Mouse (Mus musculus) intestine, embryonic 14.5 days (tissue): Measurements from ENCODE around the gene Klrb1f. TPM values are rescaled to one million over a fixed set of nuclear protein-coding genes. Genes with fewer than 3 reads are reported as not detected.

Experiments used
- ATAC-seq: fragments of 200-750 bp; cut with Nextera tagmentation; replicated peaks from 2 replicates; pipeline ENCODE4 v1.8.0; 2017; ENCODE audit warnings: low read depth, moderate number of reproducible peaks, moderate TSS enrichment, moderate library complexity; ENCODE audit not compliant: low FRiP score, low TSS enrichment
- DNase-seq: peaks from one replicate; pipeline ENCODE4 v3.0.0-alpha.2; 2018; ENCODE audit warnings: low spot score
- H3K27ac ChIP-seq: fragments of 300-500 bp; sonication (generic); 2 replicates; pipeline ENCODE4 v1.5.1; 2014; ENCODE audit warnings: low read depth, mild to moderate bottlenecking, control low read depth
- H3K27me3 ChIP-seq: fragments of 300-500 bp; sonication (generic); replicated peaks from 2 replicates; pipeline ENCODE4 v1.6.1; 2014; ENCODE audit warnings: low read length, control low read depth; ENCODE audit not compliant: control insufficient read depth, insufficient read depth
- H3K36me3 ChIP-seq: fragments of 300-500 bp; sonication (generic); 2 replicates; pipeline ENCODE4 v1.6.1; 2014; ENCODE audit warnings: low read length, control low read depth; ENCODE audit not compliant: control insufficient read depth, insufficient read depth
- H3K4me1 ChIP-seq: fragments of 300-500 bp; sonication (generic); replicated peaks from 2 replicates; pipeline ENCODE4 v1.6.1; 2014; ENCODE audit warnings: low read length, control low read depth, mixed read lengths; ENCODE audit not compliant: control insufficient read depth, insufficient read depth
- H3K4me2 ChIP-seq: fragments of 300-500 bp; sonication (generic); 2 replicates; pipeline ENCODE4 v1.6.1; 2014; ENCODE audit warnings: low read length
- H3K4me3 ChIP-seq: fragments of 300-500 bp; sonication (generic); 2 replicates; pipeline ENCODE4 v1.5.1; 2014; ENCODE audit warnings: low read depth, low read length, control low read depth, mixed read lengths
- H3K9ac ChIP-seq: fragments of 300-500 bp; sonication (generic); 2 replicates; pipeline ENCODE4 v1.6.1; 2014; ENCODE audit warnings: mild to moderate bottlenecking, low read length
- H3K9me3 ChIP-seq: fragments of 300-500 bp; sonication (generic); 2 replicates; pipeline ENCODE4 v1.6.1; 2016; ENCODE audit warnings: low read length, control low read depth; ENCODE audit not compliant: control insufficient read depth
- WGBS: fragments of 180-500 bp; shearing (Covaris S2); extraction: QIAGEN DNeasy Blood & Tissue Kit; methylation state at CpG from one replicate; pipeline ENCODE4 v1.1.7; 2014; 5-methylcytosine and 5-hydroxymethylcytosine counted together
- polyA plus RNA-seq: library from polyadenylated mRNA; unstranded; fragments of >200 nt; fragmentation: Nextera tagmentation; extraction: Ambion mirVana; gene quantifications from 2 replicates; pipeline ENCODE4 v1.2.1, GENCODE M21; 2014

The Klrb1f gene
- polyA plus RNA-seq, 1 experiment from 2014 or later: 0.38 TPM

GRCm38 (mm10) chr6:129012966-129013365 is 32.7 kb upstream of the Klrb1f start:
- Histone ChIP-seq H3K9me3 (no peaks in the 10 kb centered on the region), H3K36me3 (no peaks in the 10 kb centered on the region), H3K4me3 (no peak overlapping the region), H3K4me2 (no peak overlapping the region), H3K27me3 (no peaks in the 10 kb centered on the region), H3K9ac (no peak overlapping the region), H3K27ac (no peak overlapping the region), H3K4me1 (no peaks in the 10 kb centered on the region)
- 56% methylated on average over 1 of the region's 1 CpGs for WGBS
- DNase-seq: no peak
- no peak for ATAC-seq

GRCm38 (mm10) chr6:129013762-129014276 is 31.9 kb upstream of the Klrb1f start:
- Histone ChIP-seq H3K4me2 (no peak overlapping the region), H3K9ac (no peak overlapping the region), H3K27me3 (no peaks in the 10 kb centered on the region), H3K9me3 (no peaks in the 10 kb centered on the region), H3K4me3 (no peak overlapping the region), H3K27ac (no peak overlapping the region), H3K36me3 (no peaks in the 10 kb centered on the region), H3K4me1 (no peaks in the 10 kb centered on the region)
- no peak for ATAC-seq
- DNase-seq: no peak
- WGBS: 69% methylated on average over 5 of the region's 5 CpGs

GRCm38 (mm10) chr6:129014399-129014798 is 31.3 kb upstream of the Klrb1f start:
- Histone ChIP-seq H3K9ac (no peak overlapping the region), H3K9me3 (no peaks in the 10 kb centered on the region), H3K4me1 (no peaks in the 10 kb centered on the region), H3K36me3 (no peaks in the 10 kb centered on the region), H3K4me2 (no peak overlapping the region), H3K27me3 (no peaks in the 10 kb centered on the region), H3K4me3 (no peak overlapping the region), H3K27ac (no peak overlapping the region)
- DNase-seq: no peak
- 82% methylated on average over 1 of the region's 1 CpGs for WGBS
- no peak for ATAC-seq

GRCm38 (mm10) chr6:129027451-129028248 is 18.1 kb upstream of the Klrb1f start:
- whole genome bisulfite sequencing: 85% methylated on average over 8 of the region's 8 CpGs
- no peaks in the 10 kb centered on the region for H3K9me3 ChIP-seq
- no peaks in the 10 kb centered on the region for H3K27me3 ChIP-seq
- ATAC-seq: no peak
- DNase-seq: no peak
- H3K4me1 ChIP-seq: no peaks in the 10 kb centered on the region
- no peak overlapping the region for H3K9ac ChIP-seq
- no peak overlapping the region for H3K4me3 ChIP-seq
- H3K4me2 ChIP-seq: no peak overlapping the region
- no peaks in the 10 kb centered on the region for H3K36me3 ChIP-seq
- H3K27ac ChIP-seq: no peak overlapping the region

- H3K9me3 ChIP-seq: no peaks in the 10 kb centered on the region
- DNase-seq (no peak), ATAC-seq (no peak)
- no peak overlapping the region for H3K27ac ChIP-seq
- H3K4me3 ChIP-seq: no peak overlapping the region
- no peak overlapping the region for H3K9ac ChIP-seq
- 56% methylated on average over 6 of the region's 6 CpGs for WGBS
- no peaks in the 10 kb centered on the region for H3K27me3 ChIP-seq
- H3K4me2 ChIP-seq: no peak overlapping the region
- H3K4me1 ChIP-seq: no peaks in the 10 kb centered on the region
- H3K36me3 ChIP-seq: no peaks in the 10 kb centered on the region
Observed at GRCm38 (mm10) chr6:129030175-129030824, 15.4 kb upstream of the Klrb1f start.

GRCm38 (mm10) chr6:129030964-129031363 is 14.7 kb upstream of the Klrb1f start:
- Histone ChIP-seq H3K4me3 (no peak overlapping the region), H3K4me2 (no peak overlapping the region), H3K27ac (no peak overlapping the region), H3K9me3 (no peaks in the 10 kb centered on the region), H3K4me1 (no peaks in the 10 kb centered on the region), H3K27me3 (no peaks in the 10 kb centered on the region), H3K9ac (no peak overlapping the region), H3K36me3 (no peaks in the 10 kb centered on the region)
- DNase-seq: no peak
- WGBS: 84% methylated on average over 2 of the region's 2 CpGs
- no peak for ATAC-seq

GRCm38 (mm10) chr6:129033397-129033796 is 12.3 kb upstream of the Klrb1f start:
- no peak overlapping the region for H3K27ac ChIP-seq
- DNase-seq: no peak
- ATAC-seq: no peak
- no peak overlapping the region for H3K4me3 ChIP-seq
- no peaks in the 10 kb centered on the region for H3K4me1 ChIP-seq
- H3K9me3 ChIP-seq: no peaks in the 10 kb centered on the region
- WGBS: 78% methylated on average over 2 of the region's 2 CpGs
- H3K36me3 ChIP-seq: no peaks in the 10 kb centered on the region
- no peak overlapping the region for H3K9ac ChIP-seq
- no peak overlapping the region for H3K4me2 ChIP-seq
- H3K27me3 ChIP-seq: no peaks in the 10 kb centered on the region

- H3K9me3 ChIP-seq: no peaks in the 10 kb centered on the region
- ATAC-seq (no peak), DNase-seq (no peak)
- no peak overlapping the region for H3K4me2 ChIP-seq
- H3K4me3 ChIP-seq: no peak overlapping the region
- WGBS: 72% methylated on average over 2 of the region's 2 CpGs
- no peak overlapping the region for H3K27ac ChIP-seq
- no peaks in the 10 kb centered on the region for H3K4me1 ChIP-seq
- H3K36me3 ChIP-seq: no peaks in the 10 kb centered on the region
- no peak overlapping the region for H3K9ac ChIP-seq
- H3K27me3 ChIP-seq: no peaks in the 10 kb centered on the region
Observed at GRCm38 (mm10) chr6:129035017-129035416, 10.7 kb upstream of the Klrb1f start.
